Mouse (Mus musculus) embryonic facial prominence, embryonic 11.5 days (tissue): Measurements from ENCODE around the gene Cldn20. TPM values are rescaled to one million over a fixed set of nuclear protein-coding genes. Genes with fewer than 3 reads are reported as not detected.

Experiments
- ATAC-seq: fragments of 200-750 bp; cut with Nextera tagmentation; replicated peaks from 2 replicates; pipeline ENCODE4 v1.8.0; 2017; ENCODE audit warnings: low read depth; ENCODE audit not compliant: insufficient number of reproducible peaks, low FRiP score, low TSS enrichment
- DNase-seq: peaks from one replicate; pipeline ENCODE4 v3.0.0-alpha.2; 2015; ENCODE audit warnings: low spot score
- H3K27ac ChIP-seq: fragments of 300-500 bp; sonication (generic); replicated peaks from 2 replicates; pipeline ENCODE4 v1.5.1; 2014; ENCODE audit warnings: mild to moderate bottlenecking, low read depth, low read length, control low read depth
- H3K27me3 ChIP-seq: fragments of 300-500 bp; sonication (generic); 2 replicates; pipeline ENCODE4 v1.6.1; 2014; ENCODE audit warnings: mild to moderate bottlenecking, low read length, moderate library complexity, mixed read lengths; ENCODE audit not compliant: control insufficient read depth, insufficient read depth
- H3K36me3 ChIP-seq: fragments of 300-500 bp; sonication (generic); replicated peaks from 2 replicates; pipeline ENCODE4 v1.6.1; 2014; ENCODE audit warnings: low read depth, mild to moderate bottlenecking, low read length, moderate library complexity, mixed read lengths; ENCODE audit not compliant: control insufficient read depth, insufficient read depth
- H3K4me1 ChIP-seq: fragments of 300-500 bp; sonication (generic); 2 replicates; pipeline ENCODE4 v1.6.1; 2014; ENCODE audit warnings: low read length, mixed read lengths; ENCODE audit not compliant: control insufficient read depth, insufficient read depth
- H3K4me2 ChIP-seq: fragments of 300-500 bp; sonication (generic); 2 replicates; pipeline ENCODE4 v1.6.1; 2014; ENCODE audit warnings: low read depth, mild to moderate bottlenecking, control low read depth, low read length, moderate library complexity
- H3K4me3 ChIP-seq: fragments of 300-500 bp; sonication (generic); 2 replicates; pipeline ENCODE4 v1.5.1; 2014; ENCODE audit warnings: low read depth, low read length, control low read depth
- H3K9ac ChIP-seq: fragments of 300-500 bp; sonication (generic); replicated peaks from 2 replicates; pipeline ENCODE4 v1.6.1; 2014; ENCODE audit warnings: mild to moderate bottlenecking, control low read depth, low read length
- H3K9me3 ChIP-seq: fragments of 300-500 bp; sonication (generic); replicated peaks from 2 replicates; pipeline ENCODE4 v1.6.1; 2016; ENCODE audit warnings: mild to moderate bottlenecking, low read length, inconsistent platforms, mixed read lengths; ENCODE audit not compliant: control insufficient read depth
- WGBS: fragments of 180-500 bp; shearing (Covaris S2); extraction: QIAGEN DNeasy Blood & Tissue Kit; methylation state at CpG from one replicate; pipeline ENCODE4 v1.1.7; 2014; 5-methylcytosine and 5-hydroxymethylcytosine counted together
- polyA plus RNA-seq: library from polyadenylated mRNA; unstranded; fragments of >200 nt; fragmentation: Nextera tagmentation; extraction: Ambion mirVana; gene quantifications from 2 replicates; pipeline ENCODE4 v1.2.1, GENCODE M21; 2014

Gene Cldn20
- polyA plus RNA-seq: not detected in 2 replicates

DNA sequence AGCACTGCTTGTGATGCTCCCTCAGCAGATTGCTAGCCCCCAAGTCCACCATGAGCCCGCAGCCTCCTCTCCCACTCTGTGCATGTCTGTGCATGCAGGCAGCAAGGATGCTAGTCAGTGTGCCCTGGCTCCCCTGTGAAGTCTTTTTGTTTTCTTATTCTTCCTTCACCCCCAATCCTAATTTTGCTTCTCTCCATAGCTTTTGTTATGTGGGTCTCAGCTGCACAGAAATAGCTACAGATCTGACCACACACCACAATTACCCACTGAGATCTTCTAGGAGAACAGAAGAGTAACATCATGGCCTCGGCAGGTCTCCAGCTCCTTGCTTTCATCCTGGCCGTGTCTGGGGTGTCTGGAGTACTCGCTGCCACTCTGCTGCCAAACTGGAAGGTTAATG, at the start of gene Cldn20:
Gene Cldn20, plus strand, starts transcription at position 301 of the 400 bp plus-strand sequence.
- Histone ChIP-seq H3K9ac (no peak within 1 kb of the TSS), H3K27me3 (no peaks in the 10 kb centered on the region), H3K9me3 (no peaks in the 10 kb centered on the region), H3K4me2 (no peak within 1 kb of the TSS), H3K36me3 (no peaks in the 10 kb centered on the region), H3K27ac (no peak within 1 kb of the TSS), H3K4me1 (no peaks in the 10 kb centered on the region), H3K4me3 (no peak within 1 kb of the TSS)
- WGBS: 91% methylated on average over 4 of the region's 4 CpGs
- ATAC-seq: no peak
- no peak for DNase-seq

DNA sequence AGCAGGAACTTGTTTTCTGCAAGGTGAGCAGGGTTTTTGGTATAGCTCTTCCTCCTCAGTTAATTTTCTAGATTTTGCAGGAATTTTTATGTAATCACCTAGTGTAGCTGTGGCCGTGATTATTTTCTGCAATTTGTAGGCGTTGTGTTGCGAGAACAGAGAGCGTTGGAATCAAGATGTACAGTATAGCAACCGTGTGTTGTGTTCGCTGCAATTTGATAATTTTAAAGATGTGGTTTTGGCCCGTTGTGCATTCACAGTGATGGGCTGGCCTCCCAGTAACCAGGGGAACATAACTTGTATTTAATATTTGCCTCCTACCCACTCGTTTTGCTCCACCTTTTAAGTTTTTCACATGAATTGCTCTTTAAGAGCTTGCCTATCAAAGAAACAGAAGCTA, 49.3 kb upstream of the Cldn20 start:
- Histone ChIP-seq H3K36me3 (no peaks in the 10 kb centered on the region), H3K4me2 (no peak overlapping the region), H3K4me1 (no peaks in the 10 kb centered on the region), H3K9me3 (no peaks in the 10 kb centered on the region), H3K9ac (no peak overlapping the region), H3K4me3 (no peak overlapping the region), H3K27me3 (no peaks in the 10 kb centered on the region), H3K27ac (no peak overlapping the region)
- WGBS: 88% methylated on average over 8 of the region's 8 CpGs
- ATAC-seq (no peak), DNase-seq (no peak)

GRCm38 (mm10) chr17:3485851-3486250, 46.5 kb upstream of the Cldn20 start:
- DNase-seq (no peak), ATAC-seq (no peak)
- H3K27ac ChIP-seq: no peak overlapping the region
- no peak overlapping the region for H3K4me3 ChIP-seq
- H3K36me3 ChIP-seq: no peaks in the 10 kb centered on the region
- no peak overlapping the region for H3K4me2 ChIP-seq
- H3K4me1 ChIP-seq: no peaks in the 10 kb centered on the region
- 68% methylated on average over 7 of the region's 7 CpGs for WGBS
- H3K9me3 ChIP-seq: no peaks in the 10 kb centered on the region
- no peak overlapping the region for H3K9ac ChIP-seq
- H3K27me3 ChIP-seq: no peaks in the 10 kb centered on the region

- H3K9me3 ChIP-seq: no peaks in the 10 kb centered on the region
- H3K4me1 ChIP-seq: no peaks in the 10 kb centered on the region
- ATAC-seq (no peak), DNase-seq (no peak)
- 92% methylated on average over 4 of the region's 4 CpGs for WGBS
- no peak overlapping the region for H3K4me2 ChIP-seq
- no peak overlapping the region for H3K27ac ChIP-seq
- H3K36me3 ChIP-seq: no peaks in the 10 kb centered on the region
- no peak overlapping the region for H3K9ac ChIP-seq
- H3K4me3 ChIP-seq: no peak overlapping the region
- no peaks in the 10 kb centered on the region for H3K27me3 ChIP-seq
Measured at GRCm38 (mm10) chr17:3487211-3487610, 45.1 kb upstream of the Cldn20 start.

GRCm38 (mm10) chr17:3487721-3488601, 44.4 kb upstream of the Cldn20 start:
- no peaks in the 10 kb centered on the region for H3K4me1 ChIP-seq
- DNase-seq (no peak), ATAC-seq (no peak)
- 74% methylated on average over 12 of the region's 12 CpGs for WGBS
- no peaks in the 10 kb centered on the region for H3K36me3 ChIP-seq
- H3K27me3 ChIP-seq: no peaks in the 10 kb centered on the region
- no peaks in the 10 kb centered on the region for H3K9me3 ChIP-seq
- H3K4me3 ChIP-seq: no peak overlapping the region
- H3K9ac ChIP-seq: no peak overlapping the region
- H3K27ac ChIP-seq: no peak overlapping the region
- no peak overlapping the region for H3K4me2 ChIP-seq

DNA sequence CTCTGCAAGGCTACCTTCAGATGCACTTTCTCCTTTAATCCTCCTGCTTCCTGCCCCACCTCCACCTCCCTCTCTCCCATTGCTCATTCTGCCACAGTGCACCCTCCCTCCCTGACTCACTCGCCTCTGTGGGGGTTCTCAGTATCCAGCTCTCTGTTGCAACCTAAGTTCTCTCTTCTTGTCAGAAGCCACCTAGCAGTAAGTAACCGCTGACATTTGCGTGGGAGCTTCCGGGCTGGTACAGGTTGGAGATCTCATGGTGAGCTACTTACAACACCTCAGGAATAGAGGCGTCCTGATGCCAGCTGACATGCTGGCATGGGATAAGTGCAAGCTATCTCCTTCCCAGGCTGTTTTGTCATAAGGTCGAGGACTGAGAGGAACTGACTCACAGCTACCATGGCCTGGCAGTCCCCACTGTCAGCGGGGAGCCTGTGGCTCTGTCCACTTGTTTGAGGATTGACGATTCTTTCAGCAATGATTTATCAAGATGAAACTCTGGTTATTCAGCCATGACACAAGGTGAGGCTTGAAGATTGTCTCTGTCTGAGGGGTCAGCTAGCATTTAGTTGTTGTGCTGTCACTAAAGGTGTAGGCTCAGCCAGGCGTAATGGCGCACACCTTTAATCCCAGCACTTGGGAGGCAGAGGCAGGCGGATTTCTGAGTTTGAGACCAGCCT, 42.0 kb upstream of the Cldn20 start:
- ATAC-seq (no peak), DNase-seq (no peak)
- Histone ChIP-seq H3K9ac (no peak overlapping the region), H3K9me3 (no peaks in the 10 kb centered on the region), H3K27me3 (no peaks in the 10 kb centered on the region), H3K4me1 (no peaks in the 10 kb centered on the region), H3K36me3 (no peaks in the 10 kb centered on the region), H3K4me3 (no peak overlapping the region), H3K27ac (no peak overlapping the region), H3K4me2 (no peak overlapping the region)
- WGBS: 81% methylated on average over 11 of the region's 11 CpGs

- Histone ChIP-seq H3K9ac (no peak overlapping the region), H3K4me3 (no peak overlapping the region), H3K4me1 (no peaks in the 10 kb centered on the region), H3K9me3 (no peaks in the 10 kb centered on the region), H3K4me2 (no peak overlapping the region), H3K27ac (no peak overlapping the region), H3K36me3 (no peaks in the 10 kb centered on the region), H3K27me3 (no peaks in the 10 kb centered on the region)
- no peak for ATAC-seq
- WGBS: 55% methylated on average over 5 of the region's 5 CpGs
- no peak for DNase-seq
Measured at GRCm38 (mm10) chr17:3491065-3491464, 41.3 kb upstream of the Cldn20 start.

GRCm38 (mm10) chr17:3491667-3492066, 40.7 kb upstream of the Cldn20 start:
- DNase-seq: no peak
- no peaks in the 10 kb centered on the region for H3K27me3 ChIP-seq
- ATAC-seq: no peak
- H3K27ac ChIP-seq: no peak overlapping the region
- no peak overlapping the region for H3K9ac ChIP-seq
- H3K4me2 ChIP-seq: no peak overlapping the region
- no peaks in the 10 kb centered on the region for H3K9me3 ChIP-seq
- no peaks in the 10 kb centered on the region for H3K36me3 ChIP-seq
- H3K4me3 ChIP-seq: no peak overlapping the region
- 90% methylated on average over 6 of the region's 6 CpGs for WGBS
- no peaks in the 10 kb centered on the region for H3K4me1 ChIP-seq
